In the genomic region with DNA sequence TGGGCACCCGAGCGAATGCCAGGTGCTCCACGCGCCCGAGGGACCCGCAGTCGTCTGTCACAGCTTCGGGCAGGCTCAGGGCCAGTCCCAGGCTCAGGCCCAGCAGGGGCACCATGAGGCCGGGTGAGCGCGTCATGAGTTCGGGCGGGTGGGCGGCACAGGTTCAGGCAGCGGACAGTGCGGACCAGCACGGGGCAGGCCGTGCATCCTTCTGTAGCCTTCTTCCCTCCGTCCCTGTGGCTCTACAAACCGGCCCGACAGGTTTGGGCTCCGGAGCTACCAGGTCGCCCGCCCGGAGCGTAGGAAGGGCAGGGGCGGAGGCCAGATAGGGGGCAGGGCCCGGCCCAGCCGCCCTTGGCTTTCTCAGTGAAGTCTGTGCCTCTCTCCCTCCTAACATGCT, we compare ENCODE assay signal across 8 mouse cellular contexts. TPM values are rescaled to one million over a fixed set of nuclear protein-coding genes. Genes with fewer than 3 reads are reported as not detected.
DNase-seq lines count a peak whose midpoint lies in the region; ATAC-seq lines count a peak whose summit lies in the region.

Gene Prom2 (minus strand): TSS at position 283 of the 400 bp plus-strand sequence.

- H3K9me3 ChIP-seq in hindbrain, embryonic 15.5 days = no peaks in the 10 kb centered on the region

- no peak within 1 kb of the TSS for H3K27ac ChIP-seq in hindbrain, embryonic 15.5 days (replicated peaks)

- no peaks in the 10 kb centered on the region for H3K36me3 ChIP-seq in hindbrain, embryonic 15.5 days

- DNase-seq in urinary bladder, adult 18-20 months (ENCODE audit: low spot score in 2 of 2) = peak; percentile 77
- DNase-seq in urinary bladder, postnatal 10 days (ENCODE audit: low spot score) = no peak
- DNase-seq in lung, adult 18-20 months = peak; percentile 40 to 64
- DNase-seq in urinary bladder, adult 2 months (ENCODE audit: low spot score) = peak; percentile 70
- no peak for DNase-seq in ovary, postnatal 10 days (ENCODE audit: low spot score)
- no peak for DNase-seq in right cerebral cortex, postnatal 14 days

- peak within 1 kb of the TSS; percentile 38 for H3K4me2 ChIP-seq in hindbrain, embryonic 15.5 days

- peaks cover 54% of the 10 kb centered on the region for H3K27me3 ChIP-seq in hindbrain, embryonic 15.5 days

- H3K4me3 ChIP-seq in hindbrain, embryonic 15.5 days = peak within 1 kb of the TSS; percentile 8; the same call in 1 of the 2 replicates

- H3K4me1 ChIP-seq in hindbrain, embryonic 15.5 days (replicated peaks) = peaks cover 6% of the 10 kb centered on the region

- WGBS in hindbrain, embryonic 15.5 days = 3% methylated on average over 29 of the region's 29 CpGs

- ATAC-seq in hindbrain, embryonic 15.5 days (ENCODE audit: low FRiP score, low read depth) = no peak
- ATAC-seq in inflammation-experienced regulatory T-cells, adult 6 months = no peak

- no peak within 1 kb of the TSS for H3K9ac ChIP-seq in hindbrain, embryonic 15.5 days

RNA-seq across cellular contexts. Expression of gene Prom2, which starts in this region (rescaled TPM):
- polyA plus RNA-seq in hindbrain, embryonic 15.5 days (2015; fragmentation: Nextera tagmentation; extraction: Ambion mirVana) = 0.09 and 0.10 TPM in 2 replicates
- 112 and 118 TPM in 2 replicates for polyA plus RNA-seq in urinary bladder, adult 2 months (2012; rRNA removed)
- polyA plus RNA-seq in inflammation-experienced regulatory T-cells, adult 6 months (2017; shearing (Covaris generic)) = under 1 TPM in 1 of 3 experiments, not detected in 2; 0.10 TPM

Comparison
In these comparisons a context has a peak if more than half of its experiments do, and no peak if none do; other contexts are left out.
1. RNA of gene Prom2 (polyA plus RNA-seq): 112 to 118 TPM in urinary bladder, adult 2 months; 0.09 to 0.10 TPM in hindbrain, embryonic 15.5 days and 0.10 TPM in inflammation-experienced regulatory T-cells, adult 6 months; every median in the first group is over 100 times any median in the second.
2. DNase-seq: peak in urinary bladder, adult 18-20 months (2 of 2), lung, adult 18-20 months (2 of 2) and urinary bladder, adult 2 months (single experiment); none in urinary bladder, postnatal 10 days (single experiment), ovary, postnatal 10 days (single experiment) and right cerebral cortex, postnatal 14 days (single experiment).